Mouse (Mus musculus) neural tube, embryonic 15.5 days (tissue): ENCODE data around the gene Prkn. TPM values are rescaled to one million over a fixed set of nuclear protein-coding genes. Genes with fewer than 3 reads are reported as not detected.

Source experiments
- ATAC-seq: fragments of 200-750 bp; cut with Nextera tagmentation; 2 replicates; pipeline ENCODE4 v1.8.0; 2017; ENCODE audit warnings: mild to moderate bottlenecking, moderate TSS enrichment, moderate library complexity; ENCODE audit not compliant: low FRiP score
- H3K27ac ChIP-seq: fragments of 300-500 bp; sonication (generic); replicated peaks from 2 replicates; pipeline ENCODE4 v1.5.1; 2015; ENCODE audit warnings: mild to moderate bottlenecking, inconsistent platforms
- H3K27me3 ChIP-seq: fragments of 300-500 bp; sonication (generic); replicated peaks from 2 replicates; pipeline ENCODE4 v1.6.1; 2015; ENCODE audit warnings: inconsistent platforms
- H3K36me3 ChIP-seq: fragments of 300-500 bp; sonication (generic); 2 replicates; pipeline ENCODE4 v1.6.1; 2015; ENCODE audit warnings: inconsistent platforms
- H3K4me1 ChIP-seq: fragments of 300-500 bp; sonication (generic); 2 replicates; pipeline ENCODE4 v1.6.1; 2015; ENCODE audit warnings: inconsistent platforms
- H3K4me2 ChIP-seq: fragments of 300-500 bp; sonication (generic); 2 replicates; pipeline ENCODE4 v1.6.1; 2015; ENCODE audit warnings: inconsistent platforms, mild to moderate bottlenecking, moderate library complexity
- H3K4me3 ChIP-seq: fragments of 300-500 bp; sonication (generic); replicated peaks from 2 replicates; pipeline ENCODE4 v1.5.1; 2015; ENCODE audit warnings: mild to moderate bottlenecking, inconsistent platforms
- H3K9ac ChIP-seq: fragments of 300-500 bp; sonication (generic); replicated peaks from 2 replicates; pipeline ENCODE4 v1.6.1; 2015; ENCODE audit warnings: mild to moderate bottlenecking, inconsistent platforms
- H3K9me3 ChIP-seq: fragments of 300-500 bp; sonication (generic); replicated peaks from 2 replicates; pipeline ENCODE4 v1.6.1; 2016; ENCODE audit warnings: inconsistent platforms
- WGBS: fragments of 180-500 bp; shearing (Covaris S2); methylation state at CpG from one replicate; pipeline ENCODE4 v1.1.7; 2015; ENCODE audit warnings: mixed read lengths; 5-methylcytosine and 5-hydroxymethylcytosine counted together
- polyA plus RNA-seq: library from polyadenylated mRNA; unstranded; fragments of >200 nt; fragmentation: Nextera tagmentation; extraction: Ambion mirVana; gene quantifications from 2 replicates; pipeline ENCODE4 v1.2.1, GENCODE M21; 2015

The Prkn gene
- polyA plus RNA-seq, 1 experiment from 2014 or later, result 4.8 TPM

GRCm38 (mm10) chr17:11023371-11023770 lies 183.2 kb downstream of the Prkn start:
- 82% methylated on average over 2 of the region's 2 CpGs for WGBS
- no peaks in the 10 kb centered on the region for H3K36me3 ChIP-seq
- ATAC-seq, result no peak
- H3K27ac ChIP-seq, result no peak overlapping the region
- H3K4me3 ChIP-seq, result no peak overlapping the region
- H3K9ac ChIP-seq, result no peak overlapping the region
- no peaks in the 10 kb centered on the region for H3K4me1 ChIP-seq
- no peaks in the 10 kb centered on the region for H3K9me3 ChIP-seq
- no peaks in the 10 kb centered on the region for H3K27me3 ChIP-seq
- H3K4me2 ChIP-seq, result no peak overlapping the region

GRCm38 (mm10) chr17:11029348-11029747 lies 189.2 kb downstream of the Prkn start:
- Histone ChIP-seq H3K36me3 (no peaks in the 10 kb centered on the region), H3K4me1 (peaks cover 5% of the 10 kb centered on the region; the same call in 1 of the 2 replicates), H3K4me2 (no peak overlapping the region), H3K27ac (no peak overlapping the region), H3K4me3 (no peak overlapping the region), H3K9me3 (no peaks in the 10 kb centered on the region), H3K27me3 (no peaks in the 10 kb centered on the region), H3K9ac (no peak overlapping the region)
- ATAC-seq, result no peak
- 95% methylated on average over 4 of the region's 4 CpGs for WGBS

- WGBS, result 82% methylated on average over 4 of the region's 4 CpGs
- Histone ChIP-seq H3K4me3 (no peak overlapping the region), H3K27ac (no peak overlapping the region), H3K27me3 (no peaks in the 10 kb centered on the region), H3K9ac (no peak overlapping the region), H3K4me1 (peaks cover 5% of the 10 kb centered on the region; the same call in 1 of the 2 replicates), H3K36me3 (no peaks in the 10 kb centered on the region), H3K9me3 (no peaks in the 10 kb centered on the region), H3K4me2 (no peak overlapping the region)
- ATAC-seq, result no peak
Measured at GRCm38 (mm10) chr17:11030936-11031335, 190.8 kb downstream of the Prkn start.

GRCm38 (mm10) chr17:11032366-11032765 lies 192.2 kb downstream of the Prkn start:
- 92% methylated on average over 2 of the region's 2 CpGs for WGBS
- Histone ChIP-seq H3K9ac (no peak overlapping the region), H3K36me3 (no peaks in the 10 kb centered on the region), H3K4me1 (peaks cover 5% of the 10 kb centered on the region; the same call in 1 of the 2 replicates), H3K4me3 (no peak overlapping the region), H3K4me2 (no peak overlapping the region), H3K9me3 (no peaks in the 10 kb centered on the region), H3K27ac (no peak overlapping the region), H3K27me3 (no peaks in the 10 kb centered on the region)
- no peak for ATAC-seq

GRCm38 (mm10) chr17:11033594-11033993 lies 193.4 kb downstream of the Prkn start:
- Histone ChIP-seq H3K27me3 (no peaks in the 10 kb centered on the region), H3K36me3 (no peaks in the 10 kb centered on the region), H3K4me2 (no peak overlapping the region), H3K27ac (no peak overlapping the region), H3K9ac (no peak overlapping the region), H3K9me3 (no peaks in the 10 kb centered on the region), H3K4me1 (peaks cover 5% of the 10 kb centered on the region; the same call in 1 of the 2 replicates), H3K4me3 (no peak overlapping the region)
- 52% methylated on average over 2 of the region's 2 CpGs for WGBS
- ATAC-seq, result no peak

GRCm38 (mm10) chr17:11038272-11038671 lies 198.1 kb downstream of the Prkn start:
- no peaks in the 10 kb centered on the region for H3K4me1 ChIP-seq
- H3K27me3 ChIP-seq, result no peaks in the 10 kb centered on the region
- H3K36me3 ChIP-seq, result no peaks in the 10 kb centered on the region
- H3K27ac ChIP-seq, result no peak overlapping the region
- H3K4me2 ChIP-seq, result no peak overlapping the region
- 90% methylated on average over 1 of the region's 1 CpGs for WGBS
- no peak overlapping the region for H3K4me3 ChIP-seq
- no peak overlapping the region for H3K9ac ChIP-seq
- no peak for ATAC-seq
- H3K9me3 ChIP-seq, result no peaks in the 10 kb centered on the region

GRCm38 (mm10) chr17:11058986-11059385 lies 218.8 kb downstream of the Prkn start:
- Histone ChIP-seq H3K9me3 (no peaks in the 10 kb centered on the region), H3K27me3 (no peaks in the 10 kb centered on the region), H3K4me3 (no peak overlapping the region), H3K4me2 (no peak overlapping the region), H3K27ac (no peak overlapping the region), H3K4me1 (no peaks in the 10 kb centered on the region), H3K9ac (no peak overlapping the region), H3K36me3 (no peaks in the 10 kb centered on the region)
- ATAC-seq, result no peak
- 89% methylated on average over 1 of the region's 1 CpGs for WGBS

- H3K27me3 ChIP-seq, result no peaks in the 10 kb centered on the region
- no peaks in the 10 kb centered on the region for H3K36me3 ChIP-seq
- no peaks in the 10 kb centered on the region for H3K9me3 ChIP-seq
- H3K9ac ChIP-seq, result no peak overlapping the region
- peak overlapping the region; percentile 77 for H3K27ac ChIP-seq
- H3K4me1 ChIP-seq, result peaks cover 19% of the 10 kb centered on the region
- H3K4me2 ChIP-seq, result peak overlapping the region; percentile 48
- ATAC-seq, result peak; percentile 68; the same call in 1 of the 2 replicates
- 0 out of 2 replicates have a peak overlapping the region, but pooled peaks have one; percentile 13 for H3K4me3 ChIP-seq
- WGBS, result 2% methylated on average over 16 of the region's 16 CpGs
Measured at GRCm38 (mm10) chr17:11067076-11067703, 227.0 kb downstream of the Prkn start.

GRCm38 (mm10) chr17:11067704-11068475 lies 227.7 kb downstream of the Prkn start:
- 6% methylated on average over 14 of the region's 14 CpGs for WGBS
- 0 out of 2 replicates have a peak overlapping the region, but pooled peaks have one; percentile 13 for H3K4me3 ChIP-seq
- H3K27me3 ChIP-seq, result no peaks in the 10 kb centered on the region

GRCm38 (mm10) chr17:11070996-11071395 lies 230.8 kb downstream of the Prkn start:
- no peaks in the 10 kb centered on the region for H3K27me3 ChIP-seq
- no peak overlapping the region for H3K4me2 ChIP-seq
- no peaks in the 10 kb centered on the region for H3K36me3 ChIP-seq
- no peak for ATAC-seq
- H3K9me3 ChIP-seq, result no peaks in the 10 kb centered on the region
- no peak overlapping the region for H3K4me3 ChIP-seq
- no peak overlapping the region for H3K9ac ChIP-seq
- H3K27ac ChIP-seq, result no peak overlapping the region
- peaks cover 23% of the 10 kb centered on the region for H3K4me1 ChIP-seq

More at GRCm38 (mm10) chr17:11067704-11068475, 227.7 kb downstream of the Prkn start:
- Histone ChIP-seq H3K9me3 (no peaks in the 10 kb centered on the region), H3K9ac (no peak overlapping the region), H3K36me3 (no peaks in the 10 kb centered on the region), H3K4me2 (peak overlapping the region; percentile 48), H3K27ac (peak overlapping the region; percentile 77), H3K4me1 (peaks cover 19% of the 10 kb centered on the region)
- peak; percentile 87 for ATAC-seq

- Histone ChIP-seq H3K36me3 (no peaks in the 10 kb centered on the region), H3K4me1 (peaks cover 11% of the 10 kb centered on the region), H3K27me3 (no peaks in the 10 kb centered on the region), H3K9me3 (no peaks in the 10 kb centered on the region), H3K4me3 (no peak overlapping the region), H3K4me2 (no peak overlapping the region), H3K9ac (no peak overlapping the region), H3K27ac (no peak overlapping the region)
- 0 out of 2 replicates have a peak, but pooled peaks have one; percentile 45 for ATAC-seq
- 31% methylated on average over 6 of the region's 6 CpGs for WGBS
Measured at GRCm38 (mm10) chr17:11076319-11076903, 236.2 kb downstream of the Prkn start.
